Mouse (Mus musculus): ENCODE measurements around the gene Eif4b. TPM values are rescaled to one million over a fixed set of nuclear protein-coding genes. Genes with fewer than 3 reads are reported as not detected.

The Eif4b gene
- polyA plus RNA-seq, 1 experiment from 2014 or later = 43.6 TPM

- whole genome bisulfite sequencing (ENCODE audit: insufficient replicate concordance) = 59% methylated on average over 29 of the region's 29 CpGs
These were observed 37.3 kb downstream of the Eif4b start for GRCm38 (mm10) chr15:102110701-102111494.

GRCm38 (mm10) chr15:102111495-102111829, 37.9 kb downstream of the Eif4b start:
- H3K27me3 ChIP-seq (ENCODE audit: control insufficient read depth, insufficient read depth, low read depth, low read length) = peaks cover 5% of the 10 kb centered on the region
- no peak overlapping the region for H3K4me3 ChIP-seq (ENCODE audit: low read depth, low read length)
- peaks cover 11% of the 10 kb centered on the region for H3K4me1 ChIP-seq (ENCODE audit: control insufficient read depth, low read depth, low read length)
- ATAC-seq (ENCODE audit: low read depth) = no peak
- H3K4me2 ChIP-seq (ENCODE audit: low read depth, low read length) = no peak overlapping the region
- no peaks in the 10 kb centered on the region for H3K36me3 ChIP-seq (ENCODE audit: control insufficient read depth, insufficient read depth)
- WGBS (ENCODE audit: insufficient replicate concordance) = 73% methylated on average over 11 of the region's 11 CpGs
- no peak overlapping the region for H3K27ac ChIP-seq (ENCODE audit: low read length)
- no peak overlapping the region for H3K9ac ChIP-seq (ENCODE audit: low read depth, low read length)
- H3K9me3 ChIP-seq (replicated peaks; ENCODE audit: control insufficient read depth, low read length) = no peaks in the 10 kb centered on the region

More at GRCm38 (mm10) chr15:102110701-102111494, 37.3 kb downstream of the Eif4b start:
- H3K4me1 ChIP-seq (ENCODE audit: control insufficient read depth, low read depth, low read length) = peaks cover 16% of the 10 kb centered on the region
- no peak overlapping the region for H3K9ac ChIP-seq (ENCODE audit: low read depth, low read length)
- no peak for ATAC-seq (ENCODE audit: low read depth)
- H3K27ac ChIP-seq (ENCODE audit: low read length) = no peak overlapping the region
- H3K9me3 ChIP-seq (replicated peaks; ENCODE audit: control insufficient read depth, low read length) = no peaks in the 10 kb centered on the region
- H3K4me2 ChIP-seq (ENCODE audit: low read depth, low read length) = no peak overlapping the region
- no peak overlapping the region for H3K4me3 ChIP-seq (ENCODE audit: low read depth, low read length)
- no peaks in the 10 kb centered on the region for H3K36me3 ChIP-seq (ENCODE audit: control insufficient read depth, insufficient read depth)
- H3K27me3 ChIP-seq (ENCODE audit: control insufficient read depth, insufficient read depth, low read depth, low read length) = peaks cover 11% of the 10 kb centered on the region

- H3K9ac ChIP-seq (ENCODE audit: low read depth, low read length) = no peak overlapping the region
- H3K27me3 ChIP-seq (ENCODE audit: control insufficient read depth, insufficient read depth, low read depth, low read length) = no peaks in the 10 kb centered on the region
- 71% methylated on average over 6 of the region's 6 CpGs for WGBS (ENCODE audit: insufficient replicate concordance)
- no peak for ATAC-seq (ENCODE audit: low read depth)
- no peak overlapping the region for H3K4me3 ChIP-seq (ENCODE audit: low read depth, low read length)
- H3K36me3 ChIP-seq (ENCODE audit: control insufficient read depth, insufficient read depth) = no peaks in the 10 kb centered on the region
- no peaks in the 10 kb centered on the region for H3K9me3 ChIP-seq (replicated peaks; ENCODE audit: control insufficient read depth, low read length)
- H3K27ac ChIP-seq (ENCODE audit: low read length) = no peak overlapping the region
- no peak overlapping the region for H3K4me2 ChIP-seq (ENCODE audit: low read depth, low read length)
- H3K4me1 ChIP-seq (ENCODE audit: control insufficient read depth, low read depth, low read length) = peaks cover 6% of the 10 kb centered on the region
These were observed 38.6 kb downstream of the Eif4b start for GRCm38 (mm10) chr15:102112181-102112580.

GRCm38 (mm10) chr15:102112827-102113226, 39.3 kb downstream of the Eif4b start:
- Histone ChIP-seq H3K4me3 (ENCODE audit: low read depth, low read length) (no peak overlapping the region), H3K36me3 (ENCODE audit: control insufficient read depth, insufficient read depth) (no peaks in the 10 kb centered on the region), H3K9me3 (replicated peaks; ENCODE audit: control insufficient read depth, low read length) (no peaks in the 10 kb centered on the region), H3K4me2 (ENCODE audit: low read depth, low read length) (no peak overlapping the region), H3K4me1 (ENCODE audit: control insufficient read depth, low read depth, low read length) (no peaks in the 10 kb centered on the region; the same call in 1 of the 2 replicates), H3K27me3 (ENCODE audit: control insufficient read depth, insufficient read depth, low read depth, low read length) (no peaks in the 10 kb centered on the region), H3K27ac (ENCODE audit: low read length) (no peak overlapping the region), H3K9ac (ENCODE audit: low read depth, low read length) (no peak overlapping the region)
- 68% methylated on average over 8 of the region's 8 CpGs for WGBS (ENCODE audit: insufficient replicate concordance)
- no peak for ATAC-seq (ENCODE audit: low read depth)

GRCm38 (mm10) chr15:102113674-102114073, 40.1 kb downstream of the Eif4b start:
- H3K4me2 ChIP-seq (ENCODE audit: low read depth, low read length) = no peak overlapping the region
- 70% methylated on average over 4 of the region's 4 CpGs for WGBS (ENCODE audit: insufficient replicate concordance)
- no peak for ATAC-seq (ENCODE audit: low read depth)
- no peak overlapping the region for H3K27ac ChIP-seq (ENCODE audit: low read length)
- H3K27me3 ChIP-seq (ENCODE audit: control insufficient read depth, insufficient read depth, low read depth, low read length) = no peaks in the 10 kb centered on the region
- H3K9ac ChIP-seq (ENCODE audit: low read depth, low read length) = no peak overlapping the region
- no peaks in the 10 kb centered on the region for H3K9me3 ChIP-seq (replicated peaks; ENCODE audit: control insufficient read depth, low read length)
- H3K36me3 ChIP-seq (ENCODE audit: control insufficient read depth, insufficient read depth) = no peaks in the 10 kb centered on the region; the same call in 1 of the 2 replicates
- no peaks in the 10 kb centered on the region for H3K4me1 ChIP-seq (ENCODE audit: control insufficient read depth, low read depth, low read length)
- no peak overlapping the region for H3K4me3 ChIP-seq (ENCODE audit: low read depth, low read length)

- H3K27me3 ChIP-seq (ENCODE audit: control insufficient read depth, insufficient read depth, low read depth, low read length) = no peaks in the 10 kb centered on the region
- H3K36me3 ChIP-seq (ENCODE audit: control insufficient read depth, insufficient read depth) = no peaks in the 10 kb centered on the region; the same call in 1 of the 2 replicates
- 65% methylated on average over 7 of the region's 7 CpGs for WGBS (ENCODE audit: insufficient replicate concordance)
- ATAC-seq (ENCODE audit: low read depth) = no peak
- H3K4me1 ChIP-seq (ENCODE audit: control insufficient read depth, low read depth, low read length) = no peaks in the 10 kb centered on the region
- H3K27ac ChIP-seq (ENCODE audit: low read length) = no peak overlapping the region
- no peak overlapping the region for H3K4me3 ChIP-seq (ENCODE audit: low read depth, low read length)
- no peak overlapping the region for H3K9ac ChIP-seq (ENCODE audit: low read depth, low read length)
- no peaks in the 10 kb centered on the region for H3K9me3 ChIP-seq (replicated peaks; ENCODE audit: control insufficient read depth, low read length)
- H3K4me2 ChIP-seq (ENCODE audit: low read depth, low read length) = no peak overlapping the region
These were observed 41.2 kb downstream of the Eif4b start for GRCm38 (mm10) chr15:102114651-102115260.

- no peak overlapping the region for H3K4me2 ChIP-seq (ENCODE audit: low read depth, low read length)
- no peak overlapping the region for H3K9ac ChIP-seq (ENCODE audit: low read depth, low read length)
- H3K27ac ChIP-seq (ENCODE audit: low read length) = no peak overlapping the region
- no peaks in the 10 kb centered on the region for H3K9me3 ChIP-seq (replicated peaks; ENCODE audit: control insufficient read depth, low read length)
- no peak for ATAC-seq (ENCODE audit: low read depth)
- H3K27me3 ChIP-seq (ENCODE audit: control insufficient read depth, insufficient read depth, low read depth, low read length) = no peaks in the 10 kb centered on the region
- H3K4me3 ChIP-seq (ENCODE audit: low read depth, low read length) = no peak overlapping the region
- WGBS (ENCODE audit: insufficient replicate concordance) = 49% methylated on average over 9 of the region's 9 CpGs
- no peaks in the 10 kb centered on the region for H3K4me1 ChIP-seq (ENCODE audit: control insufficient read depth, low read depth, low read length)
- H3K36me3 ChIP-seq (ENCODE audit: control insufficient read depth, insufficient read depth) = no peaks in the 10 kb centered on the region; the same call in 1 of the 2 replicates
These were observed 42.2 kb downstream of the Eif4b start for GRCm38 (mm10) chr15:102115731-102116231.

GRCm38 (mm10) chr15:102116753-102117415, 43.3 kb downstream of the Eif4b start:
- H3K36me3 ChIP-seq (ENCODE audit: control insufficient read depth, insufficient read depth) = peaks cover 1% of the 10 kb centered on the region; the same call in 1 of the 2 replicates
- no peak overlapping the region for H3K9ac ChIP-seq (ENCODE audit: low read depth, low read length)
- H3K9me3 ChIP-seq (replicated peaks; ENCODE audit: control insufficient read depth, low read length) = no peaks in the 10 kb centered on the region
- no peak overlapping the region for H3K4me3 ChIP-seq (ENCODE audit: low read depth, low read length)
- H3K4me1 ChIP-seq (ENCODE audit: control insufficient read depth, low read depth, low read length) = no peaks in the 10 kb centered on the region
- no peak overlapping the region for H3K4me2 ChIP-seq (ENCODE audit: low read depth, low read length)
- ATAC-seq (ENCODE audit: low read depth) = no peak
- WGBS (ENCODE audit: insufficient replicate concordance) = 67% methylated on average over 11 of the region's 11 CpGs
- no peak overlapping the region for H3K27ac ChIP-seq (ENCODE audit: low read length)
- H3K27me3 ChIP-seq (ENCODE audit: control insufficient read depth, insufficient read depth, low read depth, low read length) = no peaks in the 10 kb centered on the region

Data from liver, embryonic 16.5 days (tissue).